Mouse (Mus musculus) brain, embryonic 14.5 days (tissue): ENCODE measurements around the gene Gm12258.

Source experiments
- CTCF ChIP-seq: fragments of 200-500 bp; IDR thresholded peaks from 2 replicates; pipeline ENCODE4 v1.5.1; 2012; ENCODE audit warnings: inconsistent platforms, mild to moderate bottlenecking, moderate library complexity, borderline replicate concordance; ENCODE audit not compliant: insufficient read depth, insufficient read length; ENCODE audit errors: extremely low read depth
- POLR2A ChIP-seq: fragments of 200-500 bp; IDR thresholded peaks from 2 replicates; pipeline ENCODE4 v1.6.1; 2012; ENCODE audit warnings: mild to moderate bottlenecking, inconsistent platforms, borderline replicate concordance; ENCODE audit not compliant: poor library complexity, insufficient read depth, insufficient read length, severe bottlenecking; ENCODE audit errors: extremely low read depth

- TF ChIP-seq POLR2A = no peak
- no peak for TF ChIP-seq CTCF
Measured at GRCm38 (mm10) chr11:58904838-58905237, 57.9 kb downstream of the Gm12258 start.
